Mouse (Mus musculus) liver, embryonic 12.5 days (tissue): ENCODE data around the gene Prr3. TPM values are rescaled to one million over a fixed set of nuclear protein-coding genes. Genes with fewer than 3 reads are reported as not detected.
"Not testable (repeated sequence)": the region's sequence is repeated elsewhere in the genome, so short reads cannot be mapped to it uniquely, and the experiment has no call there.

Source experiments
- ATAC-seq: fragments of 200-750 bp; cut with Nextera tagmentation; 2 replicates; pipeline ENCODE4 v1.8.0; 2017; ENCODE audit warnings: moderate number of reproducible peaks, mild to moderate bottlenecking, moderate library complexity
- H3K27ac ChIP-seq: fragments of 300-500 bp; sonication (generic); 2 replicates; pipeline ENCODE4 v1.5.1; 2016; ENCODE audit warnings: mild to moderate bottlenecking
- H3K27me3 ChIP-seq: fragments of 300-500 bp; sonication (generic); replicated peaks from 2 replicates; pipeline ENCODE4 v1.6.1; 2016; ENCODE audit warnings: mild to moderate bottlenecking, moderate library complexity
- H3K36me3 ChIP-seq: fragments of 300-500 bp; sonication (generic); 2 replicates; pipeline ENCODE4 v1.6.1; 2016; ENCODE audit warnings: mild to moderate bottlenecking, moderate library complexity
- H3K4me1 ChIP-seq: fragments of 300-500 bp; sonication (generic); 2 replicates; pipeline ENCODE4 v1.6.1; 2016
- H3K4me2 ChIP-seq: fragments of 300-500 bp; sonication (generic); 2 replicates; pipeline ENCODE4 v1.6.1; 2016; ENCODE audit warnings: mild to moderate bottlenecking, moderate library complexity
- H3K4me3 ChIP-seq: fragments of 300-500 bp; sonication (generic); 2 replicates; pipeline ENCODE4 v1.5.1; 2016; ENCODE audit warnings: mild to moderate bottlenecking, moderate library complexity
- H3K9ac ChIP-seq: fragments of 300-500 bp; sonication (generic); 2 replicates; pipeline ENCODE4 v1.6.1; 2016; ENCODE audit warnings: mild to moderate bottlenecking, moderate library complexity
- H3K9me3 ChIP-seq: fragments of 300-500 bp; sonication (generic); replicated peaks from 2 replicates; pipeline ENCODE4 v1.6.1; 2016; ENCODE audit warnings: mild to moderate bottlenecking, moderate library complexity
- WGBS: fragments of 180-500 bp; shearing (Covaris S2); methylation state at CpG from one replicate; pipeline ENCODE4 v1.1.7; 2016; ENCODE audit not compliant: insufficient replicate concordance; 5-methylcytosine and 5-hydroxymethylcytosine counted together
- polyA plus RNA-seq: library from polyadenylated mRNA; unstranded; fragments of >200 nt; fragmentation: Nextera tagmentation; extraction: Ambion mirVana; gene quantifications from 2 replicates; pipeline ENCODE4 v1.2.1, GENCODE M21; 2016

Prr3 gene
- polyA plus RNA-seq, 1 experiment from 2014 or later: 13.7 TPM

- no peaks in the 10 kb centered on the region for H3K27me3 ChIP-seq
- H3K9me3 ChIP-seq: no peaks in the 10 kb centered on the region
- H3K36me3 ChIP-seq: peaks cover 36% of the 10 kb centered on the region
- H3K27ac ChIP-seq: peak overlapping the region; percentile 91
- peak overlapping the region; percentile 58 for H3K4me3 ChIP-seq
- H3K4me2 ChIP-seq: peak overlapping the region; percentile 71
- H3K9ac ChIP-seq: peak overlapping the region; percentile 63
- ATAC-seq: no peak
- H3K4me1 ChIP-seq: peaks cover 78% of the 10 kb centered on the region
- 66% methylated on average over 3 of the region's 3 CpGs for WGBS
These were observed 39.5 kb upstream of the Prr3 start for GRCm38 (mm10) chr17:36019519-36019918.

GRCm38 (mm10) chr17:36018979-36019378 is 38.9 kb upstream of the Prr3 start:
- ATAC-seq: no peak
- H3K9me3 ChIP-seq: no peaks in the 10 kb centered on the region
- no peaks in the 10 kb centered on the region for H3K27me3 ChIP-seq
- peak overlapping the region; percentile 91; the same call in 1 of the 2 replicates for H3K27ac ChIP-seq
- WGBS: 32% methylated on average over 2 of the region's 2 CpGs
- peaks cover 72% of the 10 kb centered on the region for H3K4me1 ChIP-seq
- H3K9ac ChIP-seq: peak overlapping the region; percentile 63
- H3K4me2 ChIP-seq: peak overlapping the region; percentile 71
- peak overlapping the region; percentile 58 for H3K4me3 ChIP-seq
- peaks cover 41% of the 10 kb centered on the region for H3K36me3 ChIP-seq

GRCm38 (mm10) chr17:36017046-36017445 is 37.0 kb upstream of the Prr3 start:
- H3K9ac ChIP-seq: no peak overlapping the region
- peaks cover 42% of the 10 kb centered on the region for H3K36me3 ChIP-seq
- 74% methylated on average over 5 of the region's 5 CpGs for WGBS
- no peaks in the 10 kb centered on the region for H3K9me3 ChIP-seq
- H3K27me3 ChIP-seq: no peaks in the 10 kb centered on the region
- no peak for ATAC-seq
- H3K4me1 ChIP-seq: peaks cover 56% of the 10 kb centered on the region
- no peak overlapping the region for H3K4me3 ChIP-seq
- peak overlapping the region; percentile 16; the same call in 1 of the 2 replicates for H3K4me2 ChIP-seq
- H3K27ac ChIP-seq: 0 out of 2 replicates have a peak overlapping the region, but pooled peaks have one; percentile 25

GRCm38 (mm10) chr17:36014977-36015376 is 34.9 kb upstream of the Prr3 start:
- peaks cover 39% of the 10 kb centered on the region for H3K4me1 ChIP-seq
- 85% methylated on average over 5 of the region's 5 CpGs for WGBS
- 0 out of 2 replicates have a peak, but pooled peaks have one; percentile 2 for ATAC-seq
- H3K27me3 ChIP-seq: no peaks in the 10 kb centered on the region
- H3K27ac ChIP-seq: no peak overlapping the region
- H3K4me2 ChIP-seq: no peak overlapping the region
- no peak overlapping the region for H3K9ac ChIP-seq
- H3K9me3 ChIP-seq: no peaks in the 10 kb centered on the region
- H3K4me3 ChIP-seq: no peak overlapping the region
- peaks cover 38% of the 10 kb centered on the region for H3K36me3 ChIP-seq

GRCm38 (mm10) chr17:36004409-36004808 is 24.4 kb upstream of the Prr3 start:
- 88% methylated on average over 7 of the region's 7 CpGs for WGBS
- ATAC-seq: not testable (repeated sequence)
- H3K36me3 ChIP-seq: peaks cover 66% of the 10 kb centered on the region

GRCm38 (mm10) chr17:36003331-36003730 is 23.3 kb upstream of the Prr3 start:
- Histone ChIP-seq H3K4me3 (no peak overlapping the region), H3K9me3 (peaks cover 46% of the 10 kb centered on the region), H3K4me1 (peaks cover 52% of the 10 kb centered on the region), H3K4me2 (no peak overlapping the region), H3K9ac (no peak overlapping the region), H3K36me3 (peaks cover 67% of the 10 kb centered on the region), H3K27ac (no peak overlapping the region), H3K27me3 (no peaks in the 10 kb centered on the region)
- ATAC-seq: no peak
- WGBS: 86% methylated on average over 7 of the region's 7 CpGs

More at GRCm38 (mm10) chr17:36004409-36004808, 24.4 kb upstream of the Prr3 start:
- H3K27ac ChIP-seq, H3K27me3 ChIP-seq, H3K4me2 ChIP-seq, H3K4me3 ChIP-seq, H3K9ac ChIP-seq: not testable (repeated sequence)
- Histone ChIP-seq H3K4me1 (peaks cover 41% of the 10 kb centered on the region), H3K9me3 (peaks cover 46% of the 10 kb centered on the region)

GRCm38 (mm10) chr17:36001966-36002365 is 21.9 kb upstream of the Prr3 start:
- Histone ChIP-seq H3K36me3 (peaks cover 66% of the 10 kb centered on the region), H3K4me2 (peak overlapping the region; percentile 55), H3K27me3 (no peaks in the 10 kb centered on the region), H3K9ac (no peak overlapping the region), H3K27ac (peak overlapping the region; percentile 90), H3K4me1 (peaks cover 65% of the 10 kb centered on the region), H3K4me3 (0 out of 2 replicates have a peak overlapping the region, but pooled peaks have one; percentile 8), H3K9me3 (peaks cover 45% of the 10 kb centered on the region)
- peak; percentile 87 for ATAC-seq
- 47% methylated on average over 6 of the region's 6 CpGs for WGBS

- peak; percentile 55 for ATAC-seq
- H3K4me2 ChIP-seq: peak overlapping the region; percentile 55
- peaks cover 40% of the 10 kb centered on the region for H3K9me3 ChIP-seq
- peak overlapping the region; percentile 90 for H3K27ac ChIP-seq
- peaks cover 71% of the 10 kb centered on the region for H3K4me1 ChIP-seq
- no peak overlapping the region for H3K4me3 ChIP-seq
- 78% methylated on average over 12 of the region's 12 CpGs for WGBS
- H3K36me3 ChIP-seq: peaks cover 59% of the 10 kb centered on the region
- no peaks in the 10 kb centered on the region for H3K27me3 ChIP-seq
- no peak overlapping the region for H3K9ac ChIP-seq
These were observed 21.3 kb upstream of the Prr3 start for GRCm38 (mm10) chr17:36001121-36001897.

GRCm38 (mm10) chr17:36000349-36000748 is 20.3 kb upstream of the Prr3 start:
- 80% methylated on average over 4 of the region's 4 CpGs for WGBS
- peak overlapping the region; percentile 56 for H3K4me2 ChIP-seq
- ATAC-seq: no peak
- H3K9ac ChIP-seq: peak overlapping the region; percentile 31; the same call in 1 of the 2 replicates
- H3K4me3 ChIP-seq: no peak overlapping the region
- H3K4me1 ChIP-seq: peaks cover 80% of the 10 kb centered on the region
- H3K9me3 ChIP-seq: peaks cover 30% of the 10 kb centered on the region
- peaks cover 50% of the 10 kb centered on the region for H3K36me3 ChIP-seq
- H3K27ac ChIP-seq: peak overlapping the region; percentile 90; the same call in 1 of the 2 replicates
- no peaks in the 10 kb centered on the region for H3K27me3 ChIP-seq

GRCm38 (mm10) chr17:35999356-35999755 is 19.3 kb upstream of the Prr3 start:
- peak overlapping the region; percentile 56 for H3K4me2 ChIP-seq
- peak overlapping the region; percentile 8; the same call in 1 of the 2 replicates for H3K27ac ChIP-seq
- peak overlapping the region; percentile 48 for H3K4me3 ChIP-seq
- 50% methylated on average over 7 of the region's 7 CpGs for WGBS
- H3K27me3 ChIP-seq: no peaks in the 10 kb centered on the region
- ATAC-seq: no peak
- H3K9me3 ChIP-seq: peaks cover 28% of the 10 kb centered on the region
- peaks cover 41% of the 10 kb centered on the region for H3K36me3 ChIP-seq
- no peak overlapping the region for H3K9ac ChIP-seq
- H3K4me1 ChIP-seq: peaks cover 86% of the 10 kb centered on the region

- Histone ChIP-seq H3K27me3 (no peaks in the 10 kb centered on the region), H3K27ac (peak overlapping the region; percentile 83), H3K4me1 (peaks cover 86% of the 10 kb centered on the region), H3K4me3 (peak overlapping the region; percentile 48), H3K9me3 (peaks cover 27% of the 10 kb centered on the region), H3K9ac (peak overlapping the region; percentile 68), H3K4me2 (peak overlapping the region; percentile 56), H3K36me3 (peaks cover 35% of the 10 kb centered on the region)
- no peak for ATAC-seq
- WGBS: 54% methylated on average over 6 of the region's 6 CpGs
These were observed 18.7 kb upstream of the Prr3 start for GRCm38 (mm10) chr17:35998545-35999305.
